Mouse (Mus musculus) gastrocnemius, postnatal 4 days (tissue): ENCODE data around the gene Cdc6. TPM values are rescaled to one million over a fixed set of nuclear protein-coding genes. Genes with fewer than 3 reads are reported as not detected.
A peak's percentile ranks its signal among the peaks of the same experiment; 100 is the strongest.
"Not testable (repeated sequence)": the region's sequence is repeated elsewhere in the genome, so short reads cannot be mapped to it uniquely, and the experiment has no call there.

Source experiments
- DNase-seq, 2 experiments: peaks; one replicate each; pipeline ENCODE4 v3.0.0; 2021 to 2022; ENCODE audit warnings: low spot score in 2 of 2, mixed read lengths in 2 of 2
- total RNA-seq, 2 experiments: library from RNA; stranded (reverse); gene quantifications; 2 replicates each; pipeline ENCODE4 v1.2.3; 2021

Gene Cdc6
- total RNA-seq, 2 experiments from 2014 or later = 6.8 to 7.5 TPM

- no peak for DNase-seq
Measured at GRCm38 (mm10) chr11:98905583-98905982, 2.0 kb upstream of the Cdc6 start.

GRCm38 (mm10) chr11:98907063-98907436 lies 551 bp upstream of the Cdc6 start:
- no peak for DNase-seq

GRCm38 (mm10) chr11:98909654-98910053 lies 2.1 kb downstream of the Cdc6 start:
- DNase-seq = peak in 1 of 2 experiments; percentile 66

GRCm38 (mm10) chr11:98910415-98910814 lies 2.8 kb downstream of the Cdc6 start:
- no peak for DNase-seq

GRCm38 (mm10) chr11:98911498-98911897 lies 3.9 kb downstream of the Cdc6 start:
- no peak for DNase-seq

GRCm38 (mm10) chr11:98914196-98914595 lies 6.6 kb downstream of the Cdc6 start:
- no peak for DNase-seq

GRCm38 (mm10) chr11:98916376-98916775 lies 8.8 kb downstream of the Cdc6 start:
- not testable (repeated sequence) for DNase-seq

- no peak for DNase-seq
Measured at GRCm38 (mm10) chr11:98917428-98918005, 9.9 kb downstream of the Cdc6 start.

GRCm38 (mm10) chr11:98918231-98918630 lies 10.6 kb downstream of the Cdc6 start:
- peak in 1 of 2 experiments; percentile 37 for DNase-seq

GRCm38 (mm10) chr11:98919009-98919408 lies 11.4 kb downstream of the Cdc6 start:
- DNase-seq = no peak

- DNase-seq = peak in 1 of 2 experiments; percentile 83
Measured at GRCm38 (mm10) chr11:98921813-98922212, 14.2 kb downstream of the Cdc6 start.

GRCm38 (mm10) chr11:98922307-98922706 lies 14.7 kb downstream of the Cdc6 start:
- peak in 1 of 2 experiments; percentile 67 for DNase-seq

- DNase-seq = peak in 1 of 2 experiments; percentile 72
Measured at GRCm38 (mm10) chr11:98922851-98923711, 15.5 kb downstream of the Cdc6 start.

- no peak for DNase-seq
Measured at GRCm38 (mm10) chr11:98924633-98925175, 17.1 kb downstream of the Cdc6 start.

GRCm38 (mm10) chr11:98925265-98925721 lies 17.7 kb downstream of the Cdc6 start:
- DNase-seq = peak in 1 of 2 experiments; percentile 73

- peak in 1 of 2 experiments; percentile 51 for DNase-seq
Measured at GRCm38 (mm10) chr11:98925868-98926311, 18.3 kb downstream of the Cdc6 start.

- no peak for DNase-seq
Measured at GRCm38 (mm10) chr11:98926553-98926952, 19.0 kb downstream of the Cdc6 start.

- DNase-seq = no peak
Measured at GRCm38 (mm10) chr11:98927438-98928076, 20.0 kb downstream of the Cdc6 start, which contains the start of gene Rara. TSS of gene Rara (plus strand) at chr11:98927818.

- DNase-seq = no peak
Measured at GRCm38 (mm10) chr11:98928186-98928893, 20.7 kb downstream of the Cdc6 start.

- no peak for DNase-seq
Measured at GRCm38 (mm10) chr11:98929503-98929902, 21.9 kb downstream of the Cdc6 start.
